Mouse (Mus musculus) adrenal gland, postnatal 25 days (tissue): ENCODE measurements around the gene Tmem259. TPM values are rescaled to one million over a fixed set of nuclear protein-coding genes. Genes with fewer than 3 reads are reported as not detected.

Experiments used
- DNase-seq: peaks from one replicate; pipeline ENCODE4 v3.0.0; 2021; ENCODE audit warnings: mixed read lengths
- total RNA-seq: library from RNA; stranded (reverse); gene quantifications from 2 replicates; pipeline ENCODE4 v1.2.3, GENCODE M21; 2021

The Tmem259 gene
- total RNA-seq, 1 experiment from 2014 or later: 159 TPM

DNA sequence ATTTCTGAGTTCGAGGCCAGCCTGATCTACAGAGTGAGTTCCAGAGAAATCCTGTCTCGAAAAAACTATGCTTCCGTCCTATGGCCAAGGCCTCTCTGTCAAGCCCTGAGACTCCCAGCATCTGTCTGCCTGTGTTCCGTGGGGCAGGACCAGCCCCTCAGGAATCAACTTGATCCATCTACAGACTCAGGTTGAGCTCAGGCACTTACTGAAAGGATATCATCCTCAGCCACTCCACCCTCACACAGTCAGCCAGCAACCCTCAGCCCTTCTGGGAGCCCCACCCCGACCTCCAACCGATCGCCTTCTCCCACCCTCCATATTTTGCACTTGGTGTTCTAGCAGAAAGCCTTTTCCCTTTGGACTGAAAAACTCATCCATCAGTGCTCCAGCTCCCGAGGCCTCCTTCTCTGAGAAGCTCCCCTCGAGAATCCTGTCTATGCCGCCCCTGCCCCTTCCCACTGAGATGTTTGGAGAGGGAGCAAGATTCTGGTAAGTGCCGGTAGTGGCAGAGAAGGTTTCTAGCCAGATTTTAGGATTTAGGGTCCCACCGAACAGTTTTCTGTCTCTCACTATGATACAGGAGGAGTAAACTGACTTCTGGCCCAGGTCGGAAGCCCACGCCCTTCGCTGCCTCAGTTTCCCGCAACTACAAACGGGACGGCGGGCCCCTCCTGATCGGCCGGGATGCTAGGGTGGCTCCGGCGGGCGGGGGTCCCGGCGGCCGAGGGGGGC lies 3.8 kb upstream of the Tmem259 start:
- no peak for DNase-seq

- peak; percentile 85 for DNase-seq
These were observed 2.8 kb upstream of the Tmem259 start for GRCm38 (mm10) chr10:79986963-79987362.

DNA sequence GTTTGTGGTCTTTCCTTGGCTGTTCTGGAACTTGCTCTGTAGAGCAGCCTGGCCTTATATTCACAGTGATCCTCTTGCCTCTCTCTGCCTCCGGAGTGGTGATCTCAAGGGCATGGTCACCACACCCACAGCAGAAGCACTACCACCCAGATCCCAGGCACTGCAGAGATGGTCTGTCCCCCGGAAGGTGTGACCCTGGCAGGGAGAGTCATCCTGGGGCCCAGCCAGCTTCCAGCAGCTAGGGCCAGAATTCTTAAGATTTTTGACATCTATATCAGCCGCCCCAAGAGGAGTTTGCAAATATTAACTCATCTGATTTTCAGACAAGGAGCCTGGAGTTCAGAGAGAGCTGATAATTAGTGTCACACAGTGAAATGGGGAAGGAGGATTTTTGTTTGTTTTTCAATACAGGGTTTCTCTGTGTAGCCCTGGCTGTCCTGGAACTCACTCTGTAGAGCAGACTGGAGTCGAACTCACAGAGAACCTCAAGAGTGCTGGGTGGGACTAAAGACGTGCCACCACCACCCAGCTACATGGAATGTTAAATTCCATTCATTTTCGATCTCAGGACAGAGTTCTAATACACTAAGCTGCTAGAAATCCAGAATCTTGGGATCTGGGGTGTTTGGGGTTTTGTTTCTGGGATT lies 2.2 kb upstream of the Tmem259 start:
- peak; percentile 76 for DNase-seq

DNA sequence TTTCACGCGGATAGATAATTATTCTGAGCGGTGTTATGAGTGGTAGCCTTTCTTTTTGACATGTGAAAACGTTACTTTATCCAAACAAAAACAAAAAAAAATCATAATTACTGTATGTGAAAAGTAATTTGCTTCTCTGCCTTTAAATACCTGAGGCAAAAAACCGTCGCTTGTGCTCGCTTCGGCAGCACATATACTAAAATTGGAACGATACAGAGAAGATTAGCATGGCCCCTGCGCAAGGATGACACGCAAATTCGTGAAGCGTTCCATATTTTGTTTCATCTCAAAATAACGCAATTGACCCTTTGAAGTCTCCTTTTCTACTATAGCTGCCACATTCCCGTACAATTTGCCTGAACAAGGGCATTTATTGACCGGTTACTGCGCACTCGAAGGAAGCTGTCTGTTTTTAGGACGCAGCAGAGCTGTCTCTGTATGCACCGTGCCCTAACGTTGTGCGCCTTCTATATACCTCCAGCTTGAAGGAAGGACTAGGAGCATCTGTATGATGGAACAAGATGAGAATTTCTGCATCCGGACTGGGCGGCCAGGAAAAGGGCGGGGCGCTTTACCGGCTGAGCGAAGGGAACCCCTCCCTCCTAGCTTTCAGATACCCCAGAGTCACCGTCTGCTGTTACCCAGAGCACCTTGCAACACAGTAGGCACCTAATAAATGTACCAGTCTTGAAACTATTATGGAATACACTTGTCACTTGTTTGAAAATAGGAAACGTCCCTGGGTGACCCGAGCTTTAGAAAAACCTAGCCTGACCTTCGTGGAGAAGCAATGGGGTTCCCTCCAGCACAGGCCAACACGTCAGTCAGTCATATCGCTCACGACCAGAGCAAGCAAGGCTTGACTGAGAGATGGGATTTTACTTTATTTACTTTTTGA lies 1.5 kb upstream of the Tmem259 start:
- DNase-seq: no peak

GRCm38 (mm10) chr10:79984871-79985270 lies 741 bp upstream of the Tmem259 start:
- peak; percentile 87 for DNase-seq

GRCm38 (mm10) chr10:79983670-79984069 lies 460 bp downstream of the Tmem259 start:
- peak; percentile 70 for DNase-seq

DNA sequence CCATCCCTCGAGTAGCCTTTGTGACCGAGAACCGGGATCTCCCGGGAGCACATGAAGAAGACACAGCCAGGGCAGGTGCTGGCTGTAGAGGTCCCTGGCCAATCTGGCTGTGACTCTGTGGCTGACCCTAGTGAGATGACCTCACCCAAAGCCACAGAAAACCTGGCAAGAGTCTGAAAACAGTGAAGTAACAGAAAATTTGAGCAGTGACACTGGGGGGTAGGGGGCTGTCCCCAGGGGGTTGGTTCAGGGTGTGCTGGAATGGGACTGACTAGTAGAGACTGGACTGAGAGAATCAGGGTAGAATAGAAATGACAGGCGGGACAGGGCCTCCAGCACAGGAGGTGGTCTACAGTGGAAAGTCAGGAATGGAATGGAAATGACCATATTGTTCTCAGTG lies 925 bp downstream of the Tmem259 start:
- DNase-seq: no peak

DNA sequence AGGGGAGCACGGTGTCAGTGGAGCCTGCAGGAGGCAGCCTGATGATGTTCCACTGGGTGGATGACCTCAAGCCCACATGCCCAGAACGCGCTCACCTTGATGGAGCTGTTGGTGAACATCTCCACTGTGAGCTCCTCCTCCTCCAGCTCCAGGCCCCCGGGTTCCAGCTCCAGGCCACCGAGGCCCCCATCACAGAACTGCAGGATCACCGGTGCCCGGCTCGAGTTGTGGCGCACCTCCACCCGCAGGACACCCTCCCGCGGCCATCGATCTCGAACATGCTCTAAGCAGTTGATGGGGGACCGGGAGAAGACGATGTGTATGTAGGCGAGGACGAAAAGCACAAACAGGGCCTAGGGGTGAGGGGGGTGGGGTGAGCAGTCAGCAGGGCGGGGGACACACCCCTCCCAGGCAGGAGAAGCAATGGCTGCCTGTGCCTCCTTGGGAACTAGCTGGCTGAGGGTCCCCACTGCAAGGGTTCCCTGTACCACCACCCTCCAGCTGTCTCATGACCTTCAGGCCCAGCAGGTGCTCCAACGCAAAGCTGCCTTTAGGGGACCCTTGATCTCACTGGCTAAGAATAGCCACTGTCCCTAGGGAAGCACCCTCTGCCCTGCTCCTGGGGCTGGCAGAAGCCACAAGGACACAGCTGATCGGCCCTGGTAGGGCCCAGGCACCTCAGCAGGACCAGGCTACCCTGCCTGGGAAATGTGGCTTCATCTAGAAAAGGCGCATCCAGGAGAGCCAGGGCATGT lies 4.6 kb downstream of the Tmem259 start:
- no peak for DNase-seq

GRCm38 (mm10) chr10:79978061-79978460 lies 6.1 kb downstream of the Tmem259 start:
- DNase-seq: no peak

DNA sequence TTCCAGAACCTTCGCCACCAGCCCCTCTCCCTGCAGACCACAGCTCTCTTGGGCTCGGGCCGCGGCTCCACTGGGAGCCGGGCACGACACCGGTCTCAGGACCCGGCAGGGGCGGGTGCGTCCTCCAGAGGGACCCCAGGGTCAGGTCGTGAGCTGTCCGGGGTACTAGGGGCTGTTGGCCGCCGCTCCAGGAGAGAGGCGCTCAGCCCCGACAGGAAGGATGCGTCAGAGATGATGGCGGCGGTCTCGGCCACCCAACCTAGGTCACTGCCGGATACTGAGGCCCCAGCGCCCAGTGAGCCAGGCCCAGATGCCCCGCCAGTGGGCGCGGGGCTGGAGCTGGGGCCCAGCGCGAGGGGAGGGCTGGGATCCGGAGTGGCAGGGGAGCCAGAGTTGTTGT lies 6.8 kb downstream of the Tmem259 start:
- DNase-seq: no peak

GRCm38 (mm10) chr10:79976722-79977107 lies 7.4 kb downstream of the Tmem259 start:
- no peak for DNase-seq

DNA sequence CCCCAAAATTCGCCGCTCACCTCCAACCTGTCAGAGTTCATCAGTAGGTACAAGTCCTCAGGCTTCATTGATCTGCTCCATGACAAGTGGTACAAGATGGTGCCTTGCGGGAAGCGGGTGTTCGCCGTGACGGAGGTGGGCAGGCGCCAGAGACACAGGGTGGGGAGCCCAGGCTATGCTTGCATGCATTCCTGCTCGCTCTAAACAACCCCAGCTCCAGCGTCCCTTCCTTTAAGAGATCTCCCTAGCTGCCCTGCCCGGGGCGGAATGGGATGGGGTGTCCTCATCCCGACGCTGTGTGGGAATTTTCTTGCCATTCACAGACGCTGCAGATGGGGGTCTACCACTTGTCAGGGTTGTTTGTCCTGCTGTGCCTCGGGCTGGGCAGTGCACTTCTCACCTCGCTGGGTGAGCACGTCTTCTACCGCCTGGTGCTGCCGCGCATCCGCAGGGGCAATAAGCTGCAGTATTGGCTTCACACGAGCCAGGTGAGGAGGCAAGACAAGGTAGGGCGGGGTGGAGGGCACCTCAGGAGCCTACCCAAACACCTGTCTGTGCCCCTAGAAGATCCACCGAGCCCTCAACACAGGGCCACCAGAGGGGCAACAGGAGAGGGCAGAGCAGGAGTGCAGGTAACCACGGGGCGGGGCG lies 7.9 kb downstream of the Tmem259 start:
- no peak for DNase-seq

- DNase-seq: no peak
These were observed 9.5 kb downstream of the Tmem259 start for GRCm38 (mm10) chr10:79974668-79975067.

DNA sequence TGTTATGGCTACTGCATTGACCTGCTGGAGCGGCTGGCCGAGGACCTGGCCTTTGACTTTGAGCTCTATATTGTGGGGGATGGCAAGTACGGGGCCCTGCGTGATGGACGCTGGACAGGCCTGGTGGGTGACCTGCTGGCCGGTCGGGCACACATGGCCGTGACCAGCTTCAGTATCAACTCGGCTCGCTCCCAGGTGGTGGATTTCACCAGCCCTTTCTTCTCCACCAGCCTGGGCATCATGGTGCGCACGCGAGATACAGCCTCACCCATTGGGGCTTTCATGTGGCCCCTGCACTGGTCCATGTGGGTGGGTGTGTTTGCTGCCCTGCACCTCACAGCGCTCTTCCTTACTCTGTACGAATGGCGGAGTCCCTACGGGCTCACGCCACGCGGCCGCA lies 10.0 kb downstream of the Tmem259 start:
- no peak for DNase-seq

GRCm38 (mm10) chr10:79972831-79973230 lies 11.3 kb downstream of the Tmem259 start:
- DNase-seq: no peak

DNA sequence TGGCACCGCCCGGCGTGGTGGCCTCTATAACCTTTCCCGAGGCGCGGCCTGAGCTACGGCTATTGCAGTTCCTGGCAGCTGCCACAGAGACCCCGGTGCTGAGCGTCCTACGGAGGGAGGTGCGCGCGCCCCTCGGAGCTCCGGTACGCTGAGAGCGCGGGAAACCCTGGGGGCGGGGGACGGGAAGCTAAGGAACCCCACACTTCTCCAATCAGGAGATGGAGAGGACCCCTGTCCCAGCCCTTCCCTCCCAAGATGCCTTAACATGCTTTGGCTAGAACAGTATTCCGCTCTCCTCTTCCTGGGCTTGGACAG lies 13.0 kb downstream of the Tmem259 start:
- no peak for DNase-seq

GRCm38 (mm10) chr10:79970415-79971182 lies 13.5 kb downstream of the Tmem259 start, which contains the start of gene Grin3b:
Grin3b (plus strand) TSS chr10:79970715.
- no peak for DNase-seq

GRCm38 (mm10) chr10:79969124-79969568 lies 15.0 kb downstream of the Tmem259 start:
- no peak for DNase-seq

DNA sequence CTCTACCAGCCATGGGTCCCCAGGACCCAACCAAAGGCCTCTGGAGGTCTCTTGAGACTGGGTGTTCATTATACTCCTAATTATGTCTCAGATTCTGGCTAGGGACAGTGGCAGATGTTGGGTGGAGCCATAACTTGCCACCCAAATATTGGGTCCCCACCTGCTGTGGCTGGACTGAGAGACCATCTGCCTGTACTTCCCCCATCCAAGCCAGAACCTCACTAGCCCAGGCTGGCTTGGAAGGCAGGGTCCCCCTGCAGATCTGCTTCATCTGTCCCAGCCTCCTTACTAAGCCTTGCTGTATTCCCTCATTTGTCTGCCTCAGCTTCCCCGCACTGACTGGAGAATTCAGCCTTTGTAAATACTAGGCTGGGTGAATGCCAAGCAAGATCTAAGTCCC lies 15.9 kb downstream of the Tmem259 start:
- DNase-seq: no peak

GRCm38 (mm10) chr10:79966886-79967400 lies 17.2 kb downstream of the Tmem259 start:
- no peak for DNase-seq

GRCm38 (mm10) chr10:79965325-79965724 lies 18.8 kb downstream of the Tmem259 start:
- DNase-seq: no peak
